Mouse (Mus musculus): ENCODE results near the gene Rnf216. TPM values are rescaled to one million over a fixed set of nuclear protein-coding genes. Genes with fewer than 3 reads are reported as not detected.

The Rnf216 gene
- polyA plus RNA-seq, 1 experiment from 2014 or later, result 36.8 TPM

GRCm38 (mm10) chr5:142968411-142968810 lies 144.4 kb downstream of the Rnf216 start:
- no peaks in the 10 kb centered on the region for H3K9me3 ChIP-seq (ENCODE audit: control insufficient read depth, low read length)
- H3K36me3 ChIP-seq (ENCODE audit: control insufficient read depth, insufficient read depth, low read length), result peaks cover 44% of the 10 kb centered on the region
- H3K4me3 ChIP-seq (ENCODE audit: low read depth, low read length), result no peak overlapping the region
- H3K4me2 ChIP-seq (ENCODE audit: low read depth, low read length), result no peak overlapping the region
- H3K4me1 ChIP-seq (ENCODE audit: control insufficient read depth, insufficient read depth, low read length), result peaks cover 20% of the 10 kb centered on the region
- H3K27me3 ChIP-seq (ENCODE audit: control insufficient read depth, insufficient read depth, low read length), result no peaks in the 10 kb centered on the region
- 89% methylated on average over 14 of the region's 14 CpGs for WGBS
- no peak overlapping the region for H3K9ac ChIP-seq (replicated peaks; ENCODE audit: low read depth, low read length)
- no peak for ATAC-seq (ENCODE audit: low read depth)
- H3K27ac ChIP-seq (ENCODE audit: low read depth, low read length), result no peak overlapping the region

GRCm38 (mm10) chr5:142964650-142965049 lies 148.1 kb downstream of the Rnf216 start:
- ATAC-seq (ENCODE audit: low read depth), result no peak
- Histone ChIP-seq H3K27ac (ENCODE audit: low read depth, low read length) (peak overlapping the region; percentile 62; the same call in 1 of the 2 replicates), H3K36me3 (ENCODE audit: control insufficient read depth, insufficient read depth, low read length) (peaks cover 8% of the 10 kb centered on the region), H3K4me2 (ENCODE audit: low read depth, low read length) (peak overlapping the region; percentile 90), H3K27me3 (ENCODE audit: control insufficient read depth, insufficient read depth, low read length) (no peaks in the 10 kb centered on the region), H3K4me1 (ENCODE audit: control insufficient read depth, insufficient read depth, low read length) (peaks cover 25% of the 10 kb centered on the region), H3K4me3 (ENCODE audit: low read depth, low read length) (peak overlapping the region; percentile 97), H3K9ac (replicated peaks; ENCODE audit: low read depth, low read length) (0 out of 2 replicates have a peak overlapping the region, but pooled peaks have one; percentile 22), H3K9me3 (ENCODE audit: control insufficient read depth, low read length) (no peaks in the 10 kb centered on the region)
- WGBS, result 60% methylated on average over 6 of the region's 6 CpGs

- Histone ChIP-seq H3K9ac (replicated peaks; ENCODE audit: low read depth, low read length) (peak overlapping the region; percentile 100), H3K27me3 (ENCODE audit: control insufficient read depth, insufficient read depth, low read length) (no peaks in the 10 kb centered on the region), H3K27ac (ENCODE audit: low read depth, low read length) (peak overlapping the region; percentile 62; the same call in 1 of the 2 replicates), H3K4me2 (ENCODE audit: low read depth, low read length) (peak overlapping the region; percentile 90), H3K9me3 (ENCODE audit: control insufficient read depth, low read length) (no peaks in the 10 kb centered on the region), H3K36me3 (ENCODE audit: control insufficient read depth, insufficient read depth, low read length) (peaks cover 6% of the 10 kb centered on the region), H3K4me1 (ENCODE audit: control insufficient read depth, insufficient read depth, low read length) (peaks cover 25% of the 10 kb centered on the region), H3K4me3 (ENCODE audit: low read depth, low read length) (peak overlapping the region; percentile 97)
- 40% methylated on average over 17 of the region's 17 CpGs for whole genome bisulfite sequencing
- ATAC-seq (ENCODE audit: low read depth), result no peak
These were observed 148.9 kb downstream of the Rnf216 start for GRCm38 (mm10) chr5:142963705-142964494.

DNA sequence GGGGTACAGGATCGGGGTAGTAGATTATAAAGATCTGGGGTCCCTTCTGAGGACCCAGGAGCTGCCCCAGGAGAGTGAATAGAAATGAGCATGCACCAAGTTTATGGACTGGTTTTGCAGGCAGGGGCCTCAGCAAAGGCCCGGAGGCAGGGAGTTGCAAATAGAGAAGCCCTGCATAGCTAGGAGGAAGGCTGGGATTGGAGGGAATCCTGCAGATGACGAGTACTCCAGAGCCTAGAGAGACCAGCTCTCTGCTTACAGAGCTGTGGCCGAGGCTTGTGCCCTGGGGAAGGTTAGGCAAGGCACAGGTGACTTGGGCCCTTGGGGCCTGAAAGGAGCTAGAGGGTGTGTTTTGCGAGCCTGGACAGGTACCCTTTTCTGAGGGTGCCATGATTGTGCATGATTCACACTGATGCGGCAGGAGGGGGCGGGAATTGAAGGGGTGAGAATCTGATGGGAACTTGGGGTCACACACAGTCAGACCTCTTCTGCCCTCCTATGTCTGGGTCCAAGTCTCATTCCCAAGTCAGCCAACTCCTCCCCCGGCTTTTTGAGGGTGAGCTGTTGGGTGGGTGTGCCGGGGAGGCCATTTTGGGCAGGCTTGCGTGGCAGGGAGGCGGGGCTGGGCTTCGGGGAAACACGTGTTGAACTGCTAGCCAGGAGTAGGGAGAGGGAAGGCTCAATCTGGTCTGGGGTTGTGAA lies 149.6 kb downstream of the Rnf216 start:
- H3K4me2 ChIP-seq (ENCODE audit: low read depth, low read length), result peak overlapping the region; percentile 90
- peak overlapping the region; percentile 100 for H3K9ac ChIP-seq (replicated peaks; ENCODE audit: low read depth, low read length)
- no peaks in the 10 kb centered on the region for H3K9me3 ChIP-seq (ENCODE audit: control insufficient read depth, low read length)
- H3K27me3 ChIP-seq (ENCODE audit: control insufficient read depth, insufficient read depth, low read length), result no peaks in the 10 kb centered on the region
- WGBS, result 0% methylated on average over 13 of the region's 13 CpGs
- no peak for ATAC-seq (ENCODE audit: low read depth)
- H3K4me1 ChIP-seq (ENCODE audit: control insufficient read depth, insufficient read depth, low read length), result peaks cover 25% of the 10 kb centered on the region
- peaks cover 4% of the 10 kb centered on the region for H3K36me3 ChIP-seq (ENCODE audit: control insufficient read depth, insufficient read depth, low read length)
- peak overlapping the region; percentile 97 for H3K27ac ChIP-seq (ENCODE audit: low read depth, low read length)
- H3K4me3 ChIP-seq (ENCODE audit: low read depth, low read length), result peak overlapping the region; percentile 97

GRCm38 (mm10) chr5:142962444-142962961 lies 150.3 kb downstream of the Rnf216 start:
- Histone ChIP-seq H3K9me3 (ENCODE audit: control insufficient read depth, low read length) (no peaks in the 10 kb centered on the region), H3K4me1 (ENCODE audit: control insufficient read depth, insufficient read depth, low read length) (peaks cover 25% of the 10 kb centered on the region), H3K4me3 (ENCODE audit: low read depth, low read length) (peak overlapping the region; percentile 97), H3K9ac (replicated peaks; ENCODE audit: low read depth, low read length) (peak overlapping the region; percentile 100), H3K36me3 (ENCODE audit: control insufficient read depth, insufficient read depth, low read length) (no peaks in the 10 kb centered on the region), H3K27me3 (ENCODE audit: control insufficient read depth, insufficient read depth, low read length) (no peaks in the 10 kb centered on the region), H3K4me2 (ENCODE audit: low read depth, low read length) (peak overlapping the region; percentile 90), H3K27ac (ENCODE audit: low read depth, low read length) (peak overlapping the region; percentile 97)
- WGBS, result 1% methylated on average over 11 of the region's 11 CpGs
- no peak; the same call in 1 of the 2 replicates for ATAC-seq (ENCODE audit: low read depth)

DNA sequence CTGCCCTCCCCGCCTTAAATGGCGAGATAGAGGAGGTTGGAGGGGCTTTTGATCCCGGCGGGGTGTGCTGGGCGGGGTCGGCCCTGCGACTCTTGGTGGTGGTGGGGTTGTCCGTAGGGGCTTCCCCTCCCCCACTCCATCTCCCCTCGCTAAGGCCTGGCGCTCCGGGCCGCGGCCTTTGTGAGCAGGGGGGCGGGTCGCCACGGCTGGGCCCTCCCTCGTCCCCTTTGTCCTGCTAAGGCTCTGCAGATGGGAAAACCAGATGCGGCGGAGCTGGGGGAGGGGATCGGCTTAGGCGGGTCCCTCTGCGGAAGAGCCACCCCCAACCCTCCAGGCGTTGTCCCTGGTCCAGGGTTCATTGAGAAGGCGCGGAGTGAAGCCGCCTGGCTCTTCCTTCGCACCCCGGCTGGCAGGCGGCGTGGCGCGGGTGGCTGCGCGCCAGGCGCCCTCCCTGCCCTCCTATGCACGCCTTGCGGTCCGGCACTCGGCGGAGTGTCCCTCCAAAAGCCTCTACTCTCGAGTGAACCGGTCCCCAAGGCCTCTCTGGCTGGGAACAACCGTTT lies 150.8 kb downstream of the Rnf216 start:
- no peaks in the 10 kb centered on the region for H3K27me3 ChIP-seq (ENCODE audit: control insufficient read depth, insufficient read depth, low read length)
- H3K4me1 ChIP-seq (ENCODE audit: control insufficient read depth, insufficient read depth, low read length), result peaks cover 25% of the 10 kb centered on the region
- H3K36me3 ChIP-seq (ENCODE audit: control insufficient read depth, insufficient read depth, low read length), result no peaks in the 10 kb centered on the region
- peak; percentile 57 for ATAC-seq (ENCODE audit: low read depth)
- H3K4me2 ChIP-seq (ENCODE audit: low read depth, low read length), result peak overlapping the region; percentile 90
- H3K9ac ChIP-seq (replicated peaks; ENCODE audit: low read depth, low read length), result peak overlapping the region; percentile 100
- H3K4me3 ChIP-seq (ENCODE audit: low read depth, low read length), result peak overlapping the region; percentile 97
- H3K27ac ChIP-seq (ENCODE audit: low read depth, low read length), result peak overlapping the region; percentile 97
- no peaks in the 10 kb centered on the region for H3K9me3 ChIP-seq (ENCODE audit: control insufficient read depth, low read length)
- under 1% methylated on average over 43 of the region's 43 CpGs for WGBS

DNA sequence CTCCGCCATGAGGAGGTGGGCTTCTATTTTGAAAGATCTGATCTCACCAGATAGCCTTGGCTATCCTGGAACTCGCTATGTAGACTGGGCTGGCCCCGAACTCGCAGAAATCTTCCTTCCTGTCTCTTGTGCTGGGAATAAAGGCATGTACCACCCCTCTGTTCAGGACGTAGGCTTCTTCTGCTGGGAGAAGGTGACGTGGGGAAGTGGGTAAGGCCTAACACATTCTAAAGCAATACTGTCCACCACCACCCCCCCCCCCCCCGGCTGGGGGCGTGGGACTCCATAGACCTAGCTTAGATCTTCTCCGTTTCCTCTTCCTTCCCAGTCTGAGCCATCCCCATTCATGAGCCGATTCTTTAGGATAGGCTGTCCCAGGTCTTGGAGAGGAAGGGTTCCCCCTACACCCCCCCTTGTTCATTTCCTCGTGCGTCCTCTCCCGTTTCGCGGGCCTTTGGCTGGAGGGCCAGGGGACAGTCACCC lies 151.4 kb downstream of the Rnf216 start:
- no peaks in the 10 kb centered on the region for H3K36me3 ChIP-seq (ENCODE audit: control insufficient read depth, insufficient read depth, low read length)

GRCm38 (mm10) chr5:142960775-142961271 lies 152.0 kb downstream of the Rnf216 start:
- Histone ChIP-seq H3K4me3 (ENCODE audit: low read depth, low read length) (peak overlapping the region; percentile 97), H3K27me3 (ENCODE audit: control insufficient read depth, insufficient read depth, low read length) (no peaks in the 10 kb centered on the region), H3K36me3 (ENCODE audit: control insufficient read depth, insufficient read depth, low read length) (no peaks in the 10 kb centered on the region), H3K4me2 (ENCODE audit: low read depth, low read length) (peak overlapping the region; percentile 90), H3K4me1 (ENCODE audit: control insufficient read depth, insufficient read depth, low read length) (peaks cover 20% of the 10 kb centered on the region), H3K27ac (ENCODE audit: low read depth, low read length) (peak overlapping the region; percentile 97), H3K9ac (replicated peaks; ENCODE audit: low read depth, low read length) (peak overlapping the region; percentile 100), H3K9me3 (ENCODE audit: control insufficient read depth, low read length) (no peaks in the 10 kb centered on the region)
- 0 out of 2 replicates have a peak, but pooled peaks have one; percentile 7 for ATAC-seq (ENCODE audit: low read depth)
- WGBS, result under 1% methylated on average over 58 of the region's 59 CpGs

More for the DNA sequence above, 151.4 kb downstream of the Rnf216 start:
- Histone ChIP-seq H3K27me3 (ENCODE audit: control insufficient read depth, insufficient read depth, low read length) (no peaks in the 10 kb centered on the region), H3K4me2 (ENCODE audit: low read depth, low read length) (peak overlapping the region; percentile 90), H3K9ac (replicated peaks; ENCODE audit: low read depth, low read length) (peak overlapping the region; percentile 100), H3K27ac (ENCODE audit: low read depth, low read length) (peak overlapping the region; percentile 97), H3K4me1 (ENCODE audit: control insufficient read depth, insufficient read depth, low read length) (peaks cover 25% of the 10 kb centered on the region), H3K4me3 (ENCODE audit: low read depth, low read length) (peak overlapping the region; percentile 97), H3K9me3 (ENCODE audit: control insufficient read depth, low read length) (no peaks in the 10 kb centered on the region)
- ATAC-seq (ENCODE audit: low read depth), result peak; percentile 10; the same call in 1 of the 2 replicates
- 1% methylated on average over 13 of the region's 15 CpGs for WGBS

Measured in neural tube, embryonic 14.5 days (tissue).